Mouse (Mus musculus): ENCODE results near the gene Calr4.

- no peak for TF ChIP-seq CTCF (IDR thresholded peaks at IDR 0.05; ENCODE audit: low read depth, low read length)
- no peak for TF ChIP-seq POLR2A (IDR thresholded peaks at IDR 0.05; ENCODE audit: extremely low read depth, insufficient read depth, low read length)
Measured at GRCm38 (mm10) chr4:109213986-109214385, 20.3 kb upstream of the Calr4 start.
